Mouse (Mus musculus): ENCODE measurements around the gene Naa16.

DNA sequence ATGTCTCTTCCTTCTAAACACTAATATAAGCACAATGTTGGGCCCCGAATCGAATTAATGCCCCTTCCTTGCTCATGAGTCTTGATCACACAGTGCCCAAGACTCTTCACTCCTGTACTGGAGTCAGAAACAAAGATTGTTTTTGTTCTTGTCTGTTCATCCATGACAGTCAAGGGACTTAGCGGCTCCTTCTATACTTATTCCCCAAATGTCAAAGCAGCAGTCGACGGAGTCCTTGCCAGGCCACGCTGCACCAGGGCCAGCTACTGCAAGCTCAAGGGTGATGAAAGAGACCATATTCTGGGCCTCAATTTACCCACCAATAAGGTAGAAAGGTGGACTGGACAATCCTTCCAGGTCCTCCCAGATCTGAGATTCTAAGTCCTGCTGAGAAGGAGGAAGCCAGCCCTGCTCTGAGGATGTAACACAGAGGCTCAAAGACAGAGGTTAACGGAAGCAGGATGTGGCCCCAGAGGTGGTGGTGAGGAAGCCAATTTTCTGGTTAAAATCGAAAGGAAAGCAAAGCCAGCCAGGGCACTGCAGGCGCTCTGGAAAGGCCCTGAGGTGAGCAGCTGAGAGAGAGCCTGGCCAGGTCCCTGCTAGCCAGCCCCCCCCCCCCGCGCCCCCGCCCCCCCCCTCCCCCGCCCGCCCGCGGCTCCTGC lies 97.3 kb downstream of the Naa16 start:
- TF ChIP-seq CTCF (IDR thresholded peaks at IDR 0.05; ENCODE audit: extremely low read depth, insufficient read depth, low read length): no peak
- TF ChIP-seq POLR2A (IDR thresholded peaks at IDR 0.05; ENCODE audit: extremely low read depth, insufficient read depth, low read length): no peak
